Mouse (Mus musculus) heart, embryonic 14.5 days (tissue): ENCODE data around the gene Cacng5. TPM values are rescaled to one million over a fixed set of nuclear protein-coding genes. Genes with fewer than 3 reads are reported as not detected.

Source experiments
- ATAC-seq: fragments of 200-750 bp; cut with Nextera tagmentation; 2 replicates; pipeline ENCODE4 v1.8.0; 2017; ENCODE audit warnings: low read depth, moderate TSS enrichment; ENCODE audit not compliant: insufficient number of reproducible peaks, insufficient read depth, low FRiP score
- H3K27ac ChIP-seq, 2 experiments: fragments of 200-500 bp in 1 of 2; fragments of 300-500 bp in 1 of 2; sonication (generic) in 1 of 2; replicated peaks in 1 of 2; 2 replicates each; pipeline ENCODE4 v1.5.1; 2012 to 2014; ENCODE audit warnings: low read depth in 2 of 2, low read length in 2 of 2, control low read depth in 1 of 2, mild to moderate bottlenecking in 1 of 2, mixed read lengths in 1 of 2; ENCODE audit not compliant: control insufficient read depth in 1 of 2, insufficient read depth in 1 of 2
- H3K27me3 ChIP-seq: fragments of 300-500 bp; sonication (generic); 2 replicates; pipeline ENCODE4 v1.6.1; 2014; ENCODE audit warnings: mild to moderate bottlenecking, low read length, control low read depth; ENCODE audit not compliant: control insufficient read depth, insufficient read depth
- H3K36me3 ChIP-seq: fragments of 300-500 bp; sonication (generic); 2 replicates; pipeline ENCODE4 v1.6.1; 2014; ENCODE audit warnings: mild to moderate bottlenecking, control low read depth, low read length, mixed read lengths; ENCODE audit not compliant: control insufficient read depth, insufficient read depth
- H3K4me1 ChIP-seq, 2 experiments: fragments of 200-500 bp in 1 of 2; fragments of 300-500 bp in 1 of 2; sonication (generic) in 1 of 2; 2 replicates each; pipeline ENCODE4 v1.6.1; 2012 to 2014; ENCODE audit warnings: low read length in 2 of 2, control low read depth in 1 of 2, mixed read lengths in 1 of 2; ENCODE audit not compliant: control insufficient read depth in 2 of 2, insufficient read depth in 2 of 2
- H3K4me2 ChIP-seq: fragments of 300-500 bp; sonication (generic); 2 replicates; pipeline ENCODE4 v1.6.1; 2014; ENCODE audit warnings: mild to moderate bottlenecking, low read length
- H3K4me3 ChIP-seq, 2 experiments: fragments of 200-500 bp in 1 of 2; fragments of 300-500 bp in 1 of 2; sonication (generic) in 1 of 2; 2 replicates each; pipeline ENCODE4 v1.5.1; 2012 to 2014; ENCODE audit warnings: low read length in 2 of 2, mild to moderate bottlenecking in 2 of 2, control low read depth in 1 of 2, low read depth in 1 of 2, moderate library complexity in 1 of 2; ENCODE audit not compliant: control insufficient read depth in 1 of 2, insufficient read depth in 1 of 2
- H3K9ac ChIP-seq: fragments of 300-500 bp; sonication (generic); 2 replicates; pipeline ENCODE4 v1.6.1; 2014; ENCODE audit warnings: mild to moderate bottlenecking, low read length
- H3K9me3 ChIP-seq: fragments of 300-500 bp; sonication (generic); 2 replicates; pipeline ENCODE4 v1.6.1; 2016; ENCODE audit warnings: low read length, control low read depth; ENCODE audit not compliant: control insufficient read depth
- WGBS: fragments of 180-500 bp; shearing (Covaris S2); extraction: QIAGEN DNeasy Blood & Tissue Kit; methylation state at CpG from one replicate; pipeline ENCODE4 v1.1.7; 2014; 5-methylcytosine and 5-hydroxymethylcytosine counted together
- polyA plus RNA-seq: library from polyadenylated mRNA; unstranded; fragments of >200 nt; fragmentation: Nextera tagmentation; extraction: Ambion mirVana; gene quantifications from 2 replicates; pipeline ENCODE4 v1.2.1, GENCODE M21; 2014

The Cacng5 gene
- polyA plus RNA-seq, 1 experiment from 2014 or later, result 0.05 TPM

GRCm38 (mm10) chr11:107853088-107853487 is 61.8 kb downstream of the Cacng5 start:
- ATAC-seq, result no peak
- Histone ChIP-seq H3K4me2 (no peak overlapping the region), H3K4me3 (no peak overlapping the region), H3K4me1 (no peaks in the 10 kb centered on the region), H3K27me3 (0 out of 2 replicates have a peak, but pooled peaks cover 5% of the 10 kb centered on the region), H3K9me3 (no peaks in the 10 kb centered on the region), H3K27ac (no peak overlapping the region), H3K36me3 (no peaks in the 10 kb centered on the region), H3K9ac (no peak overlapping the region)
- WGBS, result 26% methylated on average over 1 of the region's 1 CpGs

DNA sequence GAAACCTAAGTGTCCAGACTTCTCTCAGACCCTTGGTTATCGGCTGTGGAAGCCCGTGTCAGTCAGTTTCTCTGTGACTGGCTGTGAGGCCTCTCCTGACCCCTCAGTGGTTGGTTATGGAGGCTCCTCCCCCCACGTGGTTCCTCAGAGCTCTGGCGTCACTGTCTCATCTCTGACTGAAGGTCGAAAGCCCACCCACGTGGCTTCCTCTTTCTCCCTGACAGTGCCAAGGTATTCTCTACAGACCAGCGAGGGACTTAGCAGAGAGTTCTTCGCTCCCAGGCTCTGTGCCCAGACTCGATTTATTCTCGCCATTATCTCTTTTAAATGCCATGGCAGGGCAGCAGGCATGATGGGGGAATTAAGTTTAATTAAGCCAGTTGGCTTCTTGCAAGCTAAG is 65.2 kb downstream of the Cacng5 start:
- no peaks in the 10 kb centered on the region for H3K9me3 ChIP-seq
- no peak overlapping the region for H3K9ac ChIP-seq
- H3K4me1 ChIP-seq, result no peaks in the 10 kb centered on the region
- no peaks in the 10 kb centered on the region for H3K36me3 ChIP-seq
- peaks cover 2% of the 10 kb centered on the region; the same call in 1 of the 2 replicates for H3K27me3 ChIP-seq
- H3K4me3 ChIP-seq, result no peak overlapping the region
- no peak for ATAC-seq
- no peak overlapping the region for H3K27ac ChIP-seq
- 50% methylated on average over 10 of the region's 10 CpGs for WGBS
- no peak overlapping the region for H3K4me2 ChIP-seq

DNA sequence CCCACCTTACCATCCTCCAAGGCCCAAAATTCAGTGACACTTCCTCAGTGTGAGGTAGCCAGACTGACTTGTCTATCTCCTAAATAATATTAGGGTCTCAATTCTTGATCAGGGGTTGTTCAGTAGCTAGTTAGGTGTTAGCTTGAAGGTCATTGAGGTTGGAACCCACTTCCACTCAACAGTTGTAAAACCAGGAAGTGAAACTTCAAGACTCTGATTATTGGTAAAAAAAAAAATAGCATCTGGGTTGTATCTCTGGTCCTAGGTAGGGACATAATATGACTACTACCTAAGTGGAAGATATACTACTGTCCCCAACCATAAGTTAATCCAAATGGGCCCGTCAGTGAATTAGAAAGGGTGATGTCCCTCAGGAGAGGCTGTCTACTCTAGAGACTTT is 70.7 kb downstream of the Cacng5 start:
- no peak overlapping the region for H3K4me2 ChIP-seq
- no peaks in the 10 kb centered on the region for H3K36me3 ChIP-seq
- no peak overlapping the region for H3K4me3 ChIP-seq
- H3K27ac ChIP-seq, result no peak overlapping the region
- WGBS, result 69% methylated on average over 1 of the region's 1 CpGs
- H3K9me3 ChIP-seq, result peaks cover 13% of the 10 kb centered on the region; the same call in 1 of the 2 replicates
- ATAC-seq, result no peak
- no peak overlapping the region for H3K9ac ChIP-seq
- H3K4me1 ChIP-seq, result no peaks in the 10 kb centered on the region
- H3K27me3 ChIP-seq, result peaks cover 2% of the 10 kb centered on the region; the same call in 1 of the 2 replicates

DNA sequence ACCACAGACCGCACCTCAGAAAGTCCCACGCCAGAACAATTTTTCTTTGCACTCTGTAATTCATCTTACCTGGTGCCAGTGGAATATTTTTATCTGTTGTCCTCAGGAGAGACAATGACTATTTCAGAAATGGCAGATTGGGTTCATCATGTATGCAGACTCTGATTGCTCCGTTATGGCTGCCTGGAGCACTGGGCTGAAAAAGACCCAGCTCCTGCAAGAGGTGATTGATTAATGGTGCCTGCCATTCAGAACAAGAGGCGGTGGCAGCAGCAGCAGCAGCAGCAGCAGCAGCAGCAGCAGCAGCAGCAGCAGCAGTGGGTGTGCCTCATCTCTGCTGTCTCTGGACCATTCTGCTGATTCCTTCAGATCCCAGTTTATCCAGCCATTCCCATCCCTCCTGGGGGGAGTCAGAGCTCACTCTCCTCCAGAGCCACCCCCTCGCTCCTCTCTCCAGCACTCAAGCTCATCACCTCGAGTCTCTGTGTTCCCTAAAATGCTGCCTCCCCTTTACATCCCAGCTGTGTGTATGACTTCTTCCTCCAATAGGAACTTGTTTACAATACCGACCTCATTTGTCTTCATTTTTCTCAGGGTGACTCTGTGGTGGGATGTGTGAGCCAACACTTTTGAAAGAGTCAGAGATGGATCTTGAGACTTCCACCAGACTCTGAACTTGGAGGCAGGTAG is 81.4 kb downstream of the Cacng5 start:
- Histone ChIP-seq H3K9ac (no peak overlapping the region), H3K4me1 (no peaks in the 10 kb centered on the region), H3K36me3 (no peaks in the 10 kb centered on the region), H3K4me3 (no peak overlapping the region), H3K27me3 (no peaks in the 10 kb centered on the region), H3K27ac (no peak overlapping the region), H3K4me2 (no peak overlapping the region), H3K9me3 (no peaks in the 10 kb centered on the region)
- 69% methylated on average over 7 of the region's 7 CpGs for WGBS
- ATAC-seq, result no peak

Other genes with a start within 250 kb of the Cacng5 start
- gene Cacng1, start 198.5 kb downstream of the Cacng5 start, polyA plus RNA-seq, result 0.32 TPM in 1 of 2 replicates, not detected in the other
- gene Cacng4, start 120.5 kb downstream of the Cacng5 start, polyA plus RNA-seq, result 0.54 and 0.71 TPM in 2 replicates